Mouse (Mus musculus) CH12.LX (cell line): ENCODE measurements around the gene Smcp. TPM values are rescaled to one million over a fixed set of nuclear protein-coding genes. Genes with fewer than 3 reads are reported as not detected.

Source experiments
- DNase-seq: peaks from one replicate; pipeline ENCODE4 v3.0.0-alpha.2; 2013; ENCODE audit errors: extremely low read depth
- H3K27ac ChIP-seq: 2 replicates; pipeline ENCODE4 v1.5.1; 2012; ENCODE audit warnings: low read depth, mild to moderate bottlenecking, control low read depth, moderate library complexity; ENCODE audit not compliant: insufficient read depth
- H3K27me3 ChIP-seq: replicated peaks from 2 replicates; pipeline ENCODE3; 2012; ENCODE audit warnings: inconsistent platforms
- H3K36me3 ChIP-seq, 2 experiments: replicated peaks in 1 of 2; 2 replicates each; pipeline versions ENCODE3 to v1.6.1; 2012; ENCODE audit warnings: inconsistent platforms in 1 of 2, low read length in 1 of 2, mild to moderate bottlenecking in 1 of 2, mixed read lengths in 1 of 2, moderate library complexity in 1 of 2; ENCODE audit not compliant: control insufficient read depth in 1 of 2, insufficient read depth in 1 of 2
- H3K4me1 ChIP-seq, 2 experiments: 2 replicates each; pipeline ENCODE4 v1.6.1; 2012; ENCODE audit warnings: inconsistent platforms in 1 of 2, moderate library complexity in 1 of 2; ENCODE audit not compliant: insufficient read depth in 2 of 2, control insufficient read depth in 1 of 2
- H3K4me2 ChIP-seq: 2 replicates; pipeline ENCODE4 v1.6.1; 2012; ENCODE audit warnings: low read depth, mild to moderate bottlenecking, control low read depth; ENCODE audit not compliant: poor library complexity, insufficient read depth, severe bottlenecking
- H3K4me3 ChIP-seq, 3 experiments: fragments of 150-350 bp in 1 of 3; sonication (generic) in 1 of 3; replicated peaks in 1 of 3; 2 replicates each; pipeline versions ENCODE3 to v1.5.1; 2011 to 2012; ENCODE audit warnings: low read depth in 2 of 3, low read length in 2 of 3, mild to moderate bottlenecking in 2 of 3, moderate library complexity in 2 of 3, control low read depth in 1 of 3, improper control_type of control experiment in 1 of 3, inconsistent platforms in 1 of 3, mixed read lengths in 1 of 3; ENCODE audit not compliant: poor library complexity in 1 of 3
- H3K79me2 ChIP-seq: replicated peaks from 2 replicates; pipeline ENCODE4 v1.6.1; 2012; ENCODE audit warnings: mild to moderate bottlenecking, moderate library complexity; ENCODE audit not compliant: control insufficient read depth, poor library complexity, insufficient read depth, severe bottlenecking; ENCODE audit errors: extremely low read depth
- H3K9ac ChIP-seq: 2 replicates; pipeline ENCODE4 v1.6.1; 2012; ENCODE audit warnings: low read depth, mild to moderate bottlenecking, control low read depth, moderate library complexity; ENCODE audit not compliant: insufficient read depth
- H3K9me3 ChIP-seq: replicated peaks from 2 replicates; pipeline ENCODE3; 2012; ENCODE audit warnings: low read length, inconsistent platforms, mixed read lengths
- BHLHE40 ChIP-seq: IDR thresholded peaks from 2 replicates; pipeline ENCODE4 v1.6.1; 2011; ENCODE audit warnings: mild to moderate bottlenecking, low read depth, low read length, improper control_type of control experiment
- CHD2 ChIP-seq: IDR thresholded peaks from 2 replicates; pipeline ENCODE4 v1.6.1; 2011; ENCODE audit warnings: low read length, improper control_type of control experiment
- CTCF ChIP-seq, 2 experiments: IDR thresholded peaks in 1 of 2; conservative IDR thresholded peaks in 1 of 2; 2 replicates each; pipeline ENCODE4 v1.5.1; 2011 to 2012; ENCODE audit warnings: low read depth in 2 of 2, low read length in 2 of 2, improper control_type of control experiment in 1 of 2, inconsistent platforms in 1 of 2, mild to moderate bottlenecking in 1 of 2, moderate library complexity in 1 of 2
- E2F4 ChIP-seq: IDR thresholded peaks from 2 replicates; pipeline ENCODE4 v1.6.1; 2011; ENCODE audit warnings: low read depth, low read length, improper control_type of control experiment; ENCODE audit not compliant: insufficient replicate concordance
- ETS1 ChIP-seq: conservative IDR thresholded peaks from 2 replicates; pipeline ENCODE4 v1.6.1; 2012; ENCODE audit warnings: low read depth, mild to moderate bottlenecking, inconsistent platforms, low read length, improper control_type of control experiment, moderate library complexity
- GABPA ChIP-seq: IDR thresholded peaks from 2 replicates; pipeline ENCODE4 v1.6.1; 2012; ENCODE audit warnings: low read depth, low read length, improper control_type of control experiment, inconsistent platforms; ENCODE audit not compliant: insufficient replicate concordance
- HCFC1 ChIP-seq: IDR thresholded peaks from 2 replicates; pipeline ENCODE4 v1.6.1; 2012; ENCODE audit warnings: low read depth, mild to moderate bottlenecking, inconsistent platforms, low read length, improper control_type of control experiment
- IRF4 ChIP-seq: IDR thresholded peaks from 2 replicates; pipeline ENCODE4 v1.6.1; 2014; ENCODE audit warnings: low read depth, mild to moderate bottlenecking, inconsistent platforms, low read length, improper control_type of control experiment
- JUND ChIP-seq: conservative IDR thresholded peaks from 2 replicates; pipeline ENCODE4 v1.6.1; 2011; ENCODE audit warnings: low read depth, low read length, improper control_type of control experiment
- MAFK ChIP-seq: IDR thresholded peaks from 2 replicates; pipeline ENCODE4 v1.6.1; 2011; ENCODE audit warnings: low read length, improper control_type of control experiment; ENCODE audit not compliant: insufficient replicate concordance
- MAX ChIP-seq: IDR thresholded peaks from 2 replicates; pipeline ENCODE4 v1.6.1; 2011; ENCODE audit warnings: low read length, improper control_type of control experiment
- MAZ ChIP-seq: IDR thresholded peaks from 2 replicates; pipeline ENCODE4 v1.6.1; 2012; ENCODE audit warnings: low read depth, mild to moderate bottlenecking, inconsistent platforms, low read length, improper control_type of control experiment, moderate library complexity
- MEF2A ChIP-seq: IDR thresholded peaks from 2 replicates; pipeline ENCODE4 v1.6.1; 2014; ENCODE audit warnings: low read depth, mild to moderate bottlenecking, inconsistent platforms, low read length, improper control_type of control experiment, borderline replicate concordance
- MYC ChIP-seq: IDR thresholded peaks from 2 replicates; pipeline ENCODE4 v1.6.1; 2011; ENCODE audit warnings: low read depth, mild to moderate bottlenecking, improper control_type of control experiment, low read length
- NELFE ChIP-seq: IDR thresholded peaks from 2 replicates; pipeline ENCODE4 v1.6.1; 2011; ENCODE audit warnings: low read depth, low read length, improper control_type of control experiment
- PAX5 ChIP-seq: IDR thresholded peaks from 2 replicates; pipeline ENCODE4 v1.6.1; 2012; ENCODE audit warnings: low read length, inconsistent platforms, mixed read lengths
- POLR2A ChIP-seq: IDR thresholded peaks from 2 replicates; pipeline ENCODE4 v1.6.1; 2011; ENCODE audit warnings: low read depth, mild to moderate bottlenecking, improper control_type of control experiment, low read length
- POLR2AphosphoS2 ChIP-seq: IDR thresholded peaks from 2 replicates; pipeline ENCODE4 v1.6.1; 2011; ENCODE audit warnings: low read depth, low read length, improper control_type of control experiment
- RAD21 ChIP-seq: IDR thresholded peaks from 2 replicates; pipeline ENCODE4 v1.6.1; 2011; ENCODE audit warnings: low read depth, mild to moderate bottlenecking, low read length, improper control_type of control experiment, moderate library complexity
- SIN3A ChIP-seq: IDR thresholded peaks from 2 replicates; pipeline ENCODE4 v1.6.1; 2012; ENCODE audit warnings: low read length, improper control_type of control experiment, inconsistent platforms
- SMC3 ChIP-seq: IDR thresholded peaks from 2 replicates; pipeline ENCODE4 v1.6.1; 2011; ENCODE audit warnings: low read depth, low read length, improper control_type of control experiment
- USF1 ChIP-seq: IDR thresholded peaks from 2 replicates; pipeline ENCODE4 v1.6.1; 2014; ENCODE audit warnings: low read depth, mild to moderate bottlenecking, inconsistent platforms, low read length, improper control_type of control experiment
- USF2 ChIP-seq: conservative IDR thresholded peaks from 2 replicates; pipeline ENCODE4 v1.6.1; 2011; ENCODE audit warnings: low read depth, low read length, improper control_type of control experiment
- ZC3H11A ChIP-seq: IDR thresholded peaks from 2 replicates; pipeline ENCODE4 v1.6.1; 2012; ENCODE audit warnings: low read depth, mild to moderate bottlenecking, inconsistent platforms, low read length, improper control_type of control experiment
- ZKSCAN1 ChIP-seq: IDR thresholded peaks from 2 replicates; pipeline ENCODE4 v1.6.1; 2012; ENCODE audit warnings: low read depth, inconsistent platforms, low read length, improper control_type of control experiment, borderline replicate concordance
- ZMIZ1 ChIP-seq: IDR thresholded peaks from 2 replicates; pipeline ENCODE4 v1.6.1; 2012; ENCODE audit warnings: low read depth, mild to moderate bottlenecking, inconsistent platforms, low read length, improper control_type of control experiment
- dilution Hi-C: fragments of 300-500 bp; cut with MboI; formaldehyde crosslinking; loops from 2 replicates; pipeline ENCODE4 v1.14.3; 2020; ENCODE audit warnings: low sequenced_read_pairs; ENCODE audit not compliant: extremely low pct_unique_long_range_greater_than_20kb, extremely low pct_ligation_motif_present
- in situ Hi-C: fragments of 300-500 bp; cut with MboI; formaldehyde crosslinking; loops from 3 replicates; pipeline ENCODE4 v1.14.3; 2019; ENCODE audit warnings: low sequenced_read_pairs, low pct_ligation_motif_present, low pct_unique_long_range_greater_than_20kb, mixed read lengths
- polyA plus RNA-seq: library from polyadenylated mRNA; unstranded; fragments of >175 nt; gene quantifications from 2 replicates; pipeline ENCODE4 v1.2.1, GENCODE M21; 2012; ENCODE audit warnings: low read depth; ENCODE audit not compliant: insufficient read length
- total RNA-seq, 2 experiments: library from RNA; depleted of rRNA; stranded (reverse); fragments of 300-350 nt in 1 of 2; fragments of >200 nt in 1 of 2; gene quantifications; 2 replicates each; pipeline ENCODE4 v1.2.3; 2012 to 2014

Smcp gene
- total and polyA plus RNA-seq, 3 experiments, result not detected

GRCm38 (mm10) chr3:92568752-92569151 is 20.0 kb downstream of the Smcp start:
- no peak for DNase-seq
- dilution Hi-C loops, result no loop called here
- in situ Hi-C loops, result no loop called here

GRCm38 (mm10) chr3:92565418-92565817 is 23.4 kb downstream of the Smcp start:
- H3K27ac ChIP-seq, result no peak overlapping the region

More at GRCm38 (mm10) chr3:92568752-92569151, 20.0 kb downstream of the Smcp start:
- no peaks in the 10 kb centered on the region for H3K27me3 ChIP-seq
- H3K79me2 ChIP-seq, result no peaks in the 10 kb centered on the region
- TF ChIP-seq GABPA, result no peak
- no peak for TF ChIP-seq MAX
- TF ChIP-seq NELFE, result no peak
- TF ChIP-seq HCFC1, result no peak
- TF ChIP-seq ZKSCAN1, result no peak
- TF ChIP-seq USF2, result no peak
- no peak for TF ChIP-seq IRF4
- TF ChIP-seq BHLHE40, result no peak
- no peak for TF ChIP-seq MEF2A
- no peak for TF ChIP-seq RAD21
- TF ChIP-seq PAX5, result no peak
- no peak for TF ChIP-seq POLR2A
- TF ChIP-seq SIN3A, result no peak
- no peak for TF ChIP-seq E2F4
- no peak for TF ChIP-seq ZC3H11A
- no peak overlapping the region for H3K4me2 ChIP-seq
- no peaks in the 10 kb centered on the region for H3K36me3 ChIP-seq
- no peak overlapping the region for H3K9ac ChIP-seq
- peaks cover 0 to 5% of the 10 kb centered on the region in 2 experiments; a peak in 2 of 4 replicates for H3K4me1 ChIP-seq
- no peak overlapping the region for H3K27ac ChIP-seq
- H3K4me3 ChIP-seq, result no peak overlapping the region
- no peaks in the 10 kb centered on the region for H3K9me3 ChIP-seq

More at GRCm38 (mm10) chr3:92565418-92565817, 23.4 kb downstream of the Smcp start:
- Histone ChIP-seq H3K36me3 (no peaks in the 10 kb centered on the region), H3K79me2 (no peaks in the 10 kb centered on the region), H3K4me1 (no peaks in the 10 kb centered on the region)
- in situ Hi-C loops, result no loop called here
- peak; percentile 12 for DNase-seq
- no peak for TF ChIP-seq GABPA
- TF ChIP-seq BHLHE40, result no peak
- TF ChIP-seq MAZ, result no peak
- TF ChIP-seq IRF4, result no peak
- TF ChIP-seq POLR2A, result no peak
- no peak for TF ChIP-seq USF1
- peak; percentile 47 for TF ChIP-seq RAD21
- TF ChIP-seq SMC3, result 0 out of 2 replicates have a peak, but pooled peaks have one; percentile 3
- TF ChIP-seq E2F4, result no peak
- TF ChIP-seq MAFK, result no peak
- TF ChIP-seq ZMIZ1, result no peak
- no peak for TF ChIP-seq CHD2
- no peak for TF ChIP-seq JUND
- TF ChIP-seq PAX5, result no peak
- TF ChIP-seq ETS1, result no peak
- no peak for TF ChIP-seq MYC
- TF ChIP-seq ZC3H11A, result no peak
- TF ChIP-seq POLR2AphosphoS2, result no peak
- peak in 1 of 2 experiments; percentile 33; a peak in 2 of 4 replicates for TF ChIP-seq CTCF (conservative IDR thresholded peaks at IDR 0.05 in 1 of 2, IDR thresholded peaks at IDR 0.05 in 1 of 2; ENCODE audit: low read depth in 2 of 2, low read length in 2 of 2)
- TF ChIP-seq, all 38 proteins: peak for 3
- H3K4me3 ChIP-seq, result no peak overlapping the region
- dilution Hi-C loops, result no loop called here
- no peaks in the 10 kb centered on the region for H3K9me3 ChIP-seq
- no peak overlapping the region for H3K9ac ChIP-seq
- H3K27me3 ChIP-seq, result no peaks in the 10 kb centered on the region
- no peak overlapping the region for H3K4me2 ChIP-seq
